Mouse (Mus musculus): Measurements from ENCODE around the gene Olfml2a.

Olfml2a gene

DNA sequence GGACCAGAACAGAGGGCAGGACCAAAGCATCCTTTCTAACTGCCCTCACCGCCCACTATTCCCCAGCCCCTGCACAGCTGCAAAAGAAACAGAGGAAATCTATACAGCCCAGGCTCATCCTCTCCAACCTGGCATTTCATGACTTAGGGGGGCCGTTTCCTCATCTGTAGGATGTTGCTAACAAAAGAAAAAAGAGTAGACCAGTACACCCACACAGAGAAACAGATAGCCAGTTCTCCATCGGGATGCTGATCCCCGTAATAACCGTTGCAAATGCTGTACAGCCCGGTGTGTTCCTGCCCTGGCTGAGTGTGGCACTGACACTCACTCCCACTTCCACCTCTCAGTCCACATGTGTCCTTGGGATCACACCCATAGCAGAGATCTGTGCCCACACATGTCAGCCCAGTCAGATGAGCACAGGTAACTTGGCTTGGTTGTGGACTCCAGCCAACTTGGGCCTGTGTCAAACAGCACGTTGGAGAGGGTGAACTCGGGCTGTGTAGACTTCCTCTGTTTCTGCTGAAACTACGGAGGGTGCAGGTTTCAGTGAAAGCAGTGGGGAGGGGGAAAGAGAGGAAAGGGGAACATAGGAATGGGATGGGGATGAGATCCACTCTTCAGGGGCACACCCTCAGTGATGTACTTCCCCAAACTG is 5.1 kb downstream of the Olfml2a start:
- in situ Hi-C loops (cut with MboI; ENCODE audit: unreplicated experiment in 2 of 2), result no loop called here

- in situ Hi-C loops (cut with MboI; ENCODE audit: unreplicated experiment in 2 of 2), result no loop called here
These were observed 5.6 kb downstream of the Olfml2a start for GRCm38 (mm10) chr2:38937396-38937795.

DNA sequence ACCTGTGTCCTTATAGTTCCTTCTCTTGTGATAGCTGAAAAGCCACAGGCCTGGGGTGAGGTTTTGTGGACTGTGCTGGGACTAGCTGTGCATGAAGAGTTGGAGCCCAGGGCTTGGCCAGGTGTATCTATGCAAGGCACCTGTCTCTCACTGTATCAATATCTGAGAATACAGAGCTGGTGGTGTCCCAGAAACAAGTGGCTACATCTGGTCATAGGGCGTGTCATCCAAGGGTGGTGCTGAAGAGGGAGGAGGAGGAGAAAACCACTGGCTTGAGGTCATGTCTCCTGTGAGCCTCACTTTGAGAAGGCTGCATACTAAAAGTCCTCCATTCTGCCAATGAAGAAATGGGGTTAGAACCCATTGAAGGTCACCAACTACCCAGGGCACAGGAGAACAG is 6.2 kb downstream of the Olfml2a start:
- in situ Hi-C loops (cut with MboI; ENCODE audit: unreplicated experiment in 2 of 2), result no loop called here

GRCm38 (mm10) chr2:38939047-38939446 is 7.3 kb downstream of the Olfml2a start:
- in situ Hi-C loops (cut with MboI; ENCODE audit: unreplicated experiment in 2 of 2), result no loop called here

- in situ Hi-C loops (cut with MboI; ENCODE audit: unreplicated experiment in 2 of 2), result no loop called here
These were observed 9.6 kb downstream of the Olfml2a start for GRCm38 (mm10) chr2:38941426-38941825.

DNA sequence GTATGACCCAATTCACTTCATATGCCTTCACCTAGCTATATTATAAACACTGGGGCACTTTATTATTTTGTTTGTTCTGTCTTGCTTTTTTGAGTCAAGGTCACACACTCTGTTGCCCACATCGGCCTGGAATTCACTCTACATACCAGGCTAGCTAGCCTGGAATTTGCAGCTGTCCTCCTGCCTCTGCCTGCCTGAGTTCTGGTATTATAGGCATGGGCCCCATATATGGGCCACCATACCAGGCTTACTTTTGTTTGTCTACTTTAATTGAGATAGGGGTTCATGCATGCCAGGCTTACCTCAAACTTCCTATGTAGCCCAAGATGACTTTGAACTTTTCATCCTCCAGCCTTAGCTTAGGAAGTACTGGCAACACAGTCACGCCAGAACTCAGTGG is 10.1 kb downstream of the Olfml2a start:
- in situ Hi-C loops (cut with MboI; ENCODE audit: unreplicated experiment in 2 of 2), result no loop called here

DNA sequence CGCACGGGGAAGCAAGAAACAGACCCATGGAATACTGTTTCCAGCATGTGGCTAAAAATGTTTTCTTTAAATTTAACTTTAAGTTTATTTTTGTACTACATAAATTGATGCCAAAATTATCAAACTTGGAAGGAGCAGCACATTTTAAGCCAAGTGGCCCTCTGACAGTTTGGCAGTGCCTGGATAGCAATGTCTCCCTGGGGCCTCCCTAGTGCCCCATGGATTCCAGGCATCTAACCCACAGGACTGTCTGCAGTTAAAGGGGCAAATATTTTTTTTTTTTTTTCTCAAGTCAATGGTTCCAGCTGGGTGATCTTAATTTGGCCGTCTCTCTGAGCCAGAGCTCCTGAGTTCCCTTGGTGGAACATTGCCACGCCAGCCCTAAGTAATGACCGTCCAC is 11.4 kb downstream of the Olfml2a start:
- in situ Hi-C loops (cut with MboI; ENCODE audit: unreplicated experiment in 2 of 2), result no loop called here

GRCm38 (mm10) chr2:38943977-38944376 is 12.2 kb downstream of the Olfml2a start:
- in situ Hi-C loops (cut with MboI; ENCODE audit: unreplicated experiment in 2 of 2), result no loop called here

- in situ Hi-C loops (cut with MboI; ENCODE audit: unreplicated experiment in 2 of 2), result no loop called here
These were observed 12.8 kb downstream of the Olfml2a start for GRCm38 (mm10) chr2:38944460-38945161.

- in situ Hi-C loops (cut with MboI; ENCODE audit: unreplicated experiment in 2 of 2), result no loop called here
These were observed 15.8 kb downstream of the Olfml2a start for GRCm38 (mm10) chr2:38947566-38947965.

DNA sequence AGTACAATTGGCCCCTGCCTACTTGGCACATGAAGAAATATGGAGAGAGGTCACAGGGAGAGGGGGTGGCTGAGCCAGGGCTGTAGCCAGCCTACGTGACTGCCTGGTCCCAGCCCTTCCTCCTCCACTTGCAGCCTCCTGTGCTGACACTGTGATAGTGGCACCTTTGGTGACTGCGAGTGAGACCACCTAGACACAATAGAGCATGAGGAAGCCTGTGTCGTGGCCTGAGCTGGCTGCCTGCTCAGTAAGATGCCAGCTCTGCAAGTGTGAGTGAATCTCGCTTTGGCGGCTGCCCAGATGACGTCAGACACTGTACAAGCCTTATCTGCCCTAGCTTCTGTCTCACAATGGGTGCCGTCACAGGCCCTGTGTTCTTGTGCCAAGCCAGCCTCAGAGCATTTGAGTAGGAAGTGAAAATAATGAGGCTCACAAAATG is 18.5 kb downstream of the Olfml2a start:
- in situ Hi-C loops (cut with MboI; ENCODE audit: unreplicated experiment in 2 of 2), result no loop called here

DNA sequence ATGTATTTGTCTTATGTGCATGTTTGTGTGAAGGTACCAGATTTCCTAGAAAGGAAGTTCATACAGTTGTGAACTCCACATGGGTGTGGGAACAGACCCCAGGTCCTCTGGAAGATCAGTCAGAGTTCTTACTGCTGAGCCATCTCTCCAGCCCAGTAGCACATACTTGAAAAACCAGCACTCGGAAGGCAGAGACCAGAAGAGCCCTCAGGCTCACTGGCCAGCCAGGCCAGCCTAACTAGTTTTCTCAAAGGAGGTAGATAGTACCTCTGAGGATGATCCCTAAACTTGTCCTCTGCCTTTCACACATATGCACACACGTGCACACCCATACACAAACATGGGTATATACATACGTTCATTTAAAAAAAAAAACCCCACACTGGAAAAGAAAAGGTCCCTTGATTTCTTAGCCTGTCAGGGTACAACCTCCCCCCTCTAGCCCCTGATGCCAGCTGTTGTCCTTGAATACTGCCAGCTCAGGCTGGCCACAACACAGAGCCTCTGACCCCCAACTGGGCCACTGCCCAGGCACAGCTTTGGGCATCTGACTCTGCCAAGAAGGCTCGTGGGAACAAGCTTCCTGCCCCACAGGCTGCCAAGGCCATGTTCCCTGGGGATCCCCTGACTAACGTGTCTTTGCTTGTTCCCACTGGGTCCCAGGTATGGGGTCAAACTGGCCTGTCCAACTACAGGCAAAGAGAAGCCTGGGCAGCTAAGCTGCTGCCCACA is 21.5 kb downstream of the Olfml2a start:
- in situ Hi-C loops (cut with MboI; ENCODE audit: unreplicated experiment in 2 of 2), result no loop called here

GRCm38 (mm10) chr2:38956062-38956461 is 24.3 kb downstream of the Olfml2a start:
- in situ Hi-C loops (cut with MboI; ENCODE audit: unreplicated experiment in 2 of 2), result no loop called here

- in situ Hi-C loops (cut with MboI; ENCODE audit: unreplicated experiment in 2 of 2), result no loop called here
These were observed 26.0 kb downstream of the Olfml2a start for GRCm38 (mm10) chr2:38957671-38958223.

GRCm38 (mm10) chr2:38964198-38964597 is 32.4 kb downstream of the Olfml2a start:
- in situ Hi-C loops (cut with MboI; ENCODE audit: unreplicated experiment in 2 of 2), result no loop called here

DNA sequence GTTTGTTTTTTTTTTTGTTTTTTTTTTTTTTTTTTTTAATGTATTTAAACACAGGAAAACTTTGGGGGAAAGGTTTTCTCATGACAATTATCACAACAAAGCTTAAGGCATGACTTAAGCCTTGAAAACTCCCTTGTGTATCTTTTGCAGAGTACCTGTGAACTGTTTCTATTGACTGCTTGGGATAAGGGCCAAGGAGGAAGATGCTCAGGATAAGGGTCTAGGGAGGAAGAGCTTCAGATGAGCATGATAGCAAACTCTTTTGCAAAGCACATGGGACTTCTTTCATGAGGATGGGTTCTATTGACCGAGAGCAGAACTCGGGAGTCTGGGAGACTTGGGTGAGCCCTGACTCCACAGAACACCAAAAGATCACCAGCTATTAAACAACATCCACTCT is 37.9 kb downstream of the Olfml2a start:
- in situ Hi-C loops (cut with MboI; ENCODE audit: unreplicated experiment in 2 of 2), result no loop called here

DNA sequence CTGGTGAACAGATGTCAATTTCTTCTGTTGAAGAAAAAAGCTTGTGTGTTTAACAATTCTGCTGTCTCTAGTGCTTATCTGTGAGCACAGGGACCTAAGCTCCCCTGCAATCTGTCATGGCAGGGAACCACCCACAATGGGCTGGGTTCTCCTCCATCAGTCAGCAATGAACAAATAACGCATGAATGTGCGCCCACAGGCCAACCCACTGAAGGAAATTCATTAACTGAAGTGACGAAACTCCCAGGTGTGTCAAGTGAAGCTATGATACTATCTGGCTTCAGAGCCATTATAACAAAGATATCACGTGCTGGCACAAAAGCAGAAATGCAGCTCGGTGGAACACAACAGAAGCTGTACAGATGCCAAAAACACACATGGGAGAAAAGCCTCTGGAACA is 38.3 kb downstream of the Olfml2a start:
- in situ Hi-C loops (cut with MboI; ENCODE audit: unreplicated experiment in 2 of 2), result no loop called here

DNA sequence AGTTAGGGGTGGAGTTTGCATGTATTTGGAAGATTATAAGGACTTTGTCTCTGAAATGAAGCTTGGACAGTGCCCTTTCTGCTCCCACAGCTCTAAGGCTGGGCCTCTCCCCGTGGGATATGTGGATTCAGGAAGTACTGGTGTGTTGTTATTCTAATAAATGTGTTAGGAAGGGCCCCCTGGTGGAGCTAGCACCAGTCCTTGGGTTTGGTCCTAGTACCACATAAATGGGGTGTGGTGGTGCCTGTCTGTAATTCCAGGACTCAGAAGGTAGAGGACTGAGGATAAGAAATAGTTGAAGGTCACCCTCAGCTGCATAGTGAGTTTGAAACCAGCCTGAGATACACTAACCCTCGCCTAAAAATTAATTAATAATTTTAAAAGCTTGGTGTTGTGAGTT is 41.4 kb downstream of the Olfml2a start:
- in situ Hi-C loops (cut with MboI; ENCODE audit: unreplicated experiment in 2 of 2), result no loop called here

DNA sequence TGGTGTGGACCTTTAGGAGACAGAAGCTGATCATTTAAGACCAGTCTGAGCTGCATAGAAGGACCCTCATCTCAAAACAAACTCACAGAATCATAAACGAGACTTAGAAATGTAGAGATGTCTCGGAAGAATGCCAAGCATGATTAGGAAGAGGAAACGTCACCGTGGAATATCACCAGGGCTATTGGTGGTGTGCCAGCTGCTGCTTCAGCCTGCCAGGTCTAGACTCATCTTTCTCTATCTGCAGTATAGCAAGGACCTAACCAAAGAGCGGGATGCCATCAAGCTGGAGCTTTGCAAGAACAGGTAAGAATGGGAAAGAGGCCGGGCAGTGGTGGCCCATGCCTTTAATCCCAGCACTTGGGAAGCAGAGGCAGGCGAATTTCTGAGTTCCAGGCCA is 41.9 kb downstream of the Olfml2a start:
- in situ Hi-C loops (cut with MboI; ENCODE audit: unreplicated experiment in 2 of 2), result no loop called here

GRCm38 (mm10) chr2:38974171-38974570 is 42.4 kb downstream of the Olfml2a start:
- in situ Hi-C loops (cut with MboI; ENCODE audit: unreplicated experiment in 2 of 2), result no loop called here

DNA sequence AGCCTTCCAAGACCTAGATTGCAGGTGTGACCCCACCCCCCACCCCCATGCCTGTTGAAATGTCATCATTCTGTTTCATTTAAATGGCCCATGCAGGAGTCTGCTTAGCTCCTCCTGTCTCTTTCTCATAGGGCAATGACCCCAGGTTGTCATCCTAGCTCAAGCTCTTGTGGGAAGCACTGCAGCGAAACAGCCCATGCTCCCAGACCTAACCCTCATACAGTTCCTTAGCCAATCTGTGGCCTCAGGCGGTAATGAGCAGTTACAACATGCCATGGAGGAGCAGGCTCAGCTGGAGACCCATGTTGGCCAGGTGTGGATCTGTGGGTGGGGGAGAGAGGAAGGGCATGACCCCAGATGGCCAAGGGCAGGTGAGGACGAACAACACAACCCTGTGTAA is 43.4 kb downstream of the Olfml2a start:
- in situ Hi-C loops (cut with MboI; ENCODE audit: unreplicated experiment in 2 of 2), result no loop called here

Measured in v-Abl transformed pro-B cells (cell line).